Mouse (Mus musculus) gastrocnemius, postnatal 10 days (tissue): ENCODE data around the gene Hoxa10. TPM values are rescaled to one million over a fixed set of nuclear protein-coding genes. Genes with fewer than 3 reads are reported as not detected.
A peak's percentile ranks its signal among the peaks of the same experiment; 100 is the strongest.

Experiments used
- DNase-seq: peaks from one replicate; pipeline ENCODE4 v3.0.0; 2021; ENCODE audit warnings: mixed read lengths
- total RNA-seq, 2 experiments: library from RNA; stranded (reverse); gene quantifications; 2 replicates each; pipeline ENCODE4 v1.2.3; 2021

The Hoxa10 gene
- total RNA-seq, 2 experiments from 2014 or later = 30.2 to 30.8 TPM

DNA sequence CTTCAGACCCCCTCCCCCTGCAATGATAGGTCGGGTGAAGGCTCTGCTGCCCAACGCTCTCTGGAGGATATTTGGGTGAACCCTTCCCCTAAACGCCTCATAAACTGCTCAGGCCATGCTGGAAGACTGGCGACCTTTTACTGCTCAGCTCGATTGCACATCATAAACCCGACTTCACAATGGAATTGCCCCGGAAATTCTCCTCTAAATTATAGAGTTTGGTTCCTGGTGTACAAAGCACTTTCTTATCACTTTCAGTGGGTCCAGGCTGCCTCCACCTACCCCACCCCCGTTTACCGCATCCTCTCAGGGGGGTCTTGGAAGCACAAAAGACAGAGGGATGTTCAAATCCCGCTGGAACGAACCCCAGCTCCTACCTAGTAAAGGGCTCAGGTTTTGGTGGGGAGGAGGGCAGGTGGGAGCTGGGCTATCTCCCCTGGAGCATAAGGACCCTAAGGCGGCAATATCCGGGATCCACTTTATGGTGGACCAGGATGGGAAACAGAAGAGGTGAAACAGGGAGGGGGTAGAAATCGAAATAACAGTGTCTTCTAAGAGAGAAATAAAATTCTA is 21.9 kb downstream of the Hoxa10 start:
- no peak for DNase-seq

DNA sequence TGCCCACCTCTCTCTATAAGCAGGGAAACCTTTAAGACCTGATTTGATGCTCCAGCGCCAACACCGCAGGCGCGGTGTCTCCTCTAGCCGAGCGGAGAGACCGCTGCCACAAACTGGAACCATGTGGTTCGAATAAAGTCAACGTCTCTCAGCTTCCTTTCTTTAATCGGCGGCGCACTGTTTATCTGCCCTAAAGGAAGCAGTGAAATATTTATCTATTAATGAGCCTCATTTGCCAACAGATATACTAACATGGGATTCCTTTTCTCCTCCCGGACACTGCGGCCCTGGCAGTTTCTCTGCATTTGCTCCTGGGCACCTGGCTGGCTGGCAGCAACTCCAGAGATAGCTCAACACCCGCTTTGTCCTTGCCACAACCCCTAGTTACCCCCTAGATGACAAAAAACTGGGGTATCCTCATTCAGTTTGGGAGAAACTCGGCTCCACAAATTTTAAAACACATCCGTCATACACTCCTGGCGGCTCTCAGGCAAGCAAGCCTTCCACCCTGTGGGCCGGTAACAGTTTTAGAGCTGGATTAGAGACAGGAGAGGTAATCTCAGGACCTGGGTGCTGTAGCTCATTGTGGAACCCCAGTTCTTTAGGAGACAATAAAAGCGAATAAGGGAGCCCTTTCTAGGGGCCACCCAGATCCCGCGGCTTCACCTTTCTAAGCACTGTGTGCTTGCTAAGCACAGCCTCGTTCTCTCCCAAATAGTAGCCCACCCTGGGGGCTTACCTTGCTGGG is 22.6 kb downstream of the Hoxa10 start:
- no peak for DNase-seq

DNA sequence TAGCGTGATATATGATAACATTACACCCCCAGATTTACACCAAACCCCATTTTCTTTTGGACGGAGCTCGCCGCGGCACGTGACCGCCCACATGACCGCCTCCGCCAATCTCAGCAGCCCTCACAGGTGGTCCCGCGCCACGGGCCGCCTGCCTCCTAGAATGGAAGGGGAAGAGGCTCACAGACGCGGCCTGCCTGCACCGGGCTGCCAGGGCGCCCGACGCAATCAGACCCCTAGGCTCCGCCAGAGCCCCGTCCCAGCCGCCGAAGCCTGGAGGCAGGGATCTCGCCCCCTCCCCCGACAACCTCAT is 23.2 kb downstream of the Hoxa10 start:
- DNase-seq = peak; percentile 84

- DNase-seq = peak; percentile 47
Measured at GRCm38 (mm10) chr6:52216691-52217458, 23.8 kb downstream of the Hoxa10 start.

DNA sequence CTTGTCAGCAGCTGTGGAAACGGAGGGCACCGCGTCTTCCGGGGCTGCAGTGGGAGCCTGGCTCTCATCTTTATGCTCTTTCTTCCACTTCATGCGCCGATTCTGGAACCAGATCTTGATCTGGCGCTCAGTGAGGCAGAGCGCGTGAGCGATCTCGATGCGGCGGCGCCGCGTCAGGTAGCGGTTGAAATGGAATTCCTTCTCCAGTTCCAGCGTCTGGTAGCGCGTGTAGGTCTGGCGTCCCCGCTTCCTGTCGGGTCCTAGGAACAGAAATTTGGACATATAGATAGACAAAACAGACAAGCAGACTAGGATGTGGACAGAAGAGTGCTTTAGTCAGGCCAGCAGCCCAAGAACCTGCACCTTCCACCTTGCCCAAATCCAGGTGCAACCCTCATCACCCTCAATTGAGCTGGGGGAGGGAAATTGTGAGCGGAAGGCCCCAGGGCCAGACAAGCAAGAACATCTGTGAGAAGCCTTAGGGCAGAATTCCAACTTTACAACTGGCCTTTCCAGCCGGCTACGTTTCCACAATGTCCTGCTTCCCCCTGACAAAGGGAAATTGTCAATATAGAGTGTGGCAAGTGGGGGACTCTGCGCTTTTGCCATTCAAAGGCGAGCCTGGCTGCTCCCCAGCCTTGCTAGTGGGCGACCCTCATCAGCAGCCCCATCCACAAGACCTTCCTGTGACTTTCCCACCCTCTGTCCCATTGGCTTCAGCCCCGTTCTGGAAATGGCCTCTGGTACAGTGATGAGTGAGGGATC is 24.7 kb downstream of the Hoxa10 start:
- DNase-seq = peak; percentile 9

- no peak for DNase-seq
Measured at GRCm38 (mm10) chr6:52215070-52215469, 25.6 kb downstream of the Hoxa10 start.

DNA sequence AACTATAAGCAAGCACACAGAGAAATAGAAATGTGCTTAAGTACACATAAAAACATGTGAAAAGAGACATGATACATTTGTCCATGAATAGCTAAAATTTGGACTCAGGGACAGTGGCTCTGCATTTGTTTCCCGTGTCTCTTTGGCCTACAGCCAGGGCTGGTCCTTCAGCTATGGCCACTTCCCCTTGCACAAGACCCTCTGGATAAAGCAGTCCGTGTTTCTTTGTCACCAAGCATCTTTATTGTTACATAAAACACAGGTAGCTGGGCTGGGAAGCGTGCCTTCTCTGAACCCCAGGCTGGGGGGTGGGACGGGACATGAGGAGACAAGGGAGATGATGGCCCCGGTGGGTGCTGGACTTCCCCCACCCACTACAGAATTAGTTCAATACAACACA is 26.4 kb downstream of the Hoxa10 start:
- DNase-seq = no peak

DNA sequence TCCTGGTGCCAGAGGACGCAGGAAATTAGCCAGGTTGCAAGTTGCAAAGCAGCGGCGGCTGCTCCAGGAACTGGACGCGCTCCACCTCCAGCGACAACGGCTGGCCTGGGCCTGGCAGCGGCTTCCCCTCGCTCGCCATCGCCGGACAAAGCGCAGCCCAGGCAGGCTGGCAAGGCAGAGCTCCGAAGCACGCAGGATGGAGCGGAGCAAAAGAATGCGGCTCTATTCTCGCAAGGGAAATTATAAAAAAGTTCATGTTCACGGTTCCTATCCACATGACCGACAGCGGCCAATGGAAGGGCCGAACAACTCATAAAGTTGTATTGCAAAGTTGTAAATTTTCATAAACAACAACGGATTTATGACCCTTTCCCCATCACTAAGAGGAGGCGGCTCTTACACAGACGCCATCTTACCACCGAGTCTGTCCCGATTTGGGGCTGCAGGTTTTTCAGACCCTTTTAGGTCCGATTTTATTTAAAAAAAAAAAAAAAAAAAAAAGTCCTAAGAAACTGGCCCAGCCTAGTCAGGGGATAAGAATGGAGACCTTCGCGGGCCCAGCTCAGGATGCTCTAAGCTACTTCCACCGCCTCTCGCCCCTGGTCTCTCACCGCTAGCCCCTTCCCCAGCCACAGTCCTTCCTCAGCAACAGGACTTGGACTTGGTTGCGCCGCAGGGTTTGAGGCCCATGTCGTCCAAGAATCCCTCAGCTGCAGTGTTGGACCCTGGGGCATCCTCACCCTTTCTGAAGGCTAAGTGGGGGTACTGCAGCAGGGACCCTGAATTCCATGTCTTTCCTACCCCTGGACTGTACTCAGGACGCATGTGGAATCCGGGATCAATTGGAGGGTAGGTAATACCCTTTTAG is 27.3 kb downstream of the Hoxa10 start, which contains the start of the genes Hoxa3 and Gm28308:
Hoxa3 (minus strand) TSS at position 218 of the 868 bp plus-strand sequence.
Gm28308 (minus strand) TSS at position 221 of the 868 bp plus-strand sequence.
- DNase-seq = peak; percentile 76

GRCm38 (mm10) chr6:52212556-52213118 is 28.0 kb downstream of the Hoxa10 start:
- no peak for DNase-seq

- no peak for DNase-seq
Measured at GRCm38 (mm10) chr6:52211961-52212360, 28.7 kb downstream of the Hoxa10 start.

DNA sequence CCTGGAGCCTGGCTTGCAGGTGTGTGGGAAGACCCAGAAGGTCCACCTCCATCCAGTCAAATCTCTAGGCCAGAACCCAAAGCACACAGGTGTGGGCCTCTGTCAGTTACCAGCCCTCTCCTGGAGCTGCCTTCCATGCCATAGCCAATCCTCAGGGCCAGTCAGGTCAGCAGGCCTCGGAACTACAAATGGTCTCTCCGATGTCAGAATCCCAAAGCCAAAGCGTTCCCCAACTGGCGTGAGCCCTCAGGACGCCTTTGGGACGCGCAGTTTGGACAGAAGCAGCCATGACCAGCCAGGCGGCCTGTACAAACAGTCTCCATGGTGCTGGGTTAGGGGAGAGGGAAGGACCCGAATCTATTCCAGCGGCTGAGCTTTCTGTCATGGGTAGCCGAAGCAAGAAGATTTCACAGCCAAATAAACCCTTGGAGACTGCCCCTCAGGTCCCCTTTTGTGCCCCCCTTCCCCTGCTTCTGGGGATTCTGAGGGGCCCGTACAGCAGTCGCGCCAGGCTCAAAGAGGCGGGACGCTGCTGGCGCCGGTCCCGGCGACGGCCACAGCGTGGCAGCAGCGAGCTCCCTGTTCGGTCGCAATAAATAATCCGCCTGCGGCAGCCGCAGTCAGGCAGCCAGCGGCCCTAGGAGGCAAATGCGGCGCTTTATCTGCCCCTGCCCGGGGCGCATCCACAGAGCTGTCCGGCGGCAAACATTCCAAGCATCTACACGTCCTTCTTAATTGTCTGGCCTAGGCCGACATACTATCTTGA is 29.3 kb downstream of the Hoxa10 start:
- DNase-seq = peak; percentile 88

- no peak for DNase-seq
Measured at GRCm38 (mm10) chr6:52209685-52210046, 31.0 kb downstream of the Hoxa10 start.

GRCm38 (mm10) chr6:52208868-52209684 is 31.6 kb downstream of the Hoxa10 start:
- DNase-seq = no peak

- peak; percentile 66 for DNase-seq
Measured at GRCm38 (mm10) chr6:52208072-52208867, 32.4 kb downstream of the Hoxa10 start, which contains the start of gene Hoxa6. Gene Hoxa6 (minus strand): TSS chr6:52208722.

- DNase-seq = no peak
Measured at GRCm38 (mm10) chr6:52207684-52207976, 33.0 kb downstream of the Hoxa10 start.

GRCm38 (mm10) chr6:52206882-52207683 is 33.6 kb downstream of the Hoxa10 start:
- DNase-seq = no peak
